Mouse (Mus musculus): ENCODE measurements around the gene Phf21b. TPM values are rescaled to one million over a fixed set of nuclear protein-coding genes. Genes with fewer than 3 reads are reported as not detected.
A peak's percentile ranks its signal among the peaks of the same experiment; 100 is the strongest.

Phf21b gene
- polyA plus RNA-seq, 1 experiment: 3.0 TPM

GRCm38 (mm10) chr15:84861911-84862310 is 6.1 kb upstream of the Phf21b start:
- H3K27ac ChIP-seq (ENCODE audit: control insufficient read depth, insufficient read depth, low read length): no peak overlapping the region
- H3K36me3 ChIP-seq (ENCODE audit: control insufficient read depth, insufficient read depth, low read length): no peaks in the 10 kb centered on the region
- H3K4me1 ChIP-seq (replicated peaks; ENCODE audit: control insufficient read depth, insufficient read depth, low read length): no peaks in the 10 kb centered on the region; the same call in 1 of the 2 replicates
- no peak for DNase-seq
- no peak overlapping the region for H3K4me3 ChIP-seq (ENCODE audit: control insufficient read depth, insufficient read depth, low read length)
- TF ChIP-seq POLR2A (IDR thresholded peaks at IDR 0.05; ENCODE audit: control insufficient read depth, extremely low read depth, insufficient read depth, low read length, poor library complexity): no peak
- TF ChIP-seq CTCF (IDR thresholded peaks at IDR 0.05; ENCODE audit: borderline replicate concordance, control insufficient read depth, extremely low read depth, insufficient read depth, low read length, poor library complexity): no peak
- no peaks in the 10 kb centered on the region; the same call in 1 of the 2 replicates for H3K27me3 ChIP-seq (ENCODE audit: control insufficient read depth, insufficient read depth, low read length)
- WGBS: 88% methylated on average over 8 of the region's 8 CpGs

DNA sequence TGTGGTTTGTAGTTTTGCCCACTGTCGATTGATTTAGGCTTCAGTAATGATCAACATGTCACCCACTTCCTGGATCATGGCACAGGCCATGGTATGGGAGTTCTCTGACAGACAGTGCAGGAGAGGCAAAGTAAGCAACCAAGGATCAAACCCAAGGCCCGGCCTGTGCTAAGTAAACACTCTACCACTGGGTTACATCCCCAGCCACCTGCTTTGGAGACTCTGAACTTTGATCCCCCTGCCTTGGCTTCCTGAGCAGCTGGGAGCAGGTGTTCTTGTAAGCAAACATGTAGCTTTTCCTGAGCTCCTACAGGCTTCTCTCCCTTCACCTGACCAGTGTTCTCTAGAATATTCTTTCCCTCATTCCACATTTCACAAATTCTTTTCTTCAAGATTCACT is 1.8 kb upstream of the Phf21b start:
- Histone ChIP-seq H3K4me1 (replicated peaks; ENCODE audit: control insufficient read depth, insufficient read depth, low read length) (peaks cover 21% of the 10 kb centered on the region), H3K36me3 (ENCODE audit: control insufficient read depth, insufficient read depth, low read length) (no peaks in the 10 kb centered on the region), H3K27ac (ENCODE audit: control insufficient read depth, insufficient read depth, low read length) (no peak overlapping the region), H3K27me3 (ENCODE audit: control insufficient read depth, insufficient read depth, low read length) (peaks cover 28% of the 10 kb centered on the region), H3K4me3 (ENCODE audit: control insufficient read depth, insufficient read depth, low read length) (no peak overlapping the region)
- DNase-seq: no peak
- 82% methylated on average over 2 of the region's 2 CpGs for WGBS
- TF ChIP-seq POLR2A (IDR thresholded peaks at IDR 0.05; ENCODE audit: control insufficient read depth, extremely low read depth, insufficient read depth, low read length, poor library complexity) (no peak), CTCF (IDR thresholded peaks at IDR 0.05; ENCODE audit: borderline replicate concordance, control insufficient read depth, extremely low read depth, insufficient read depth, low read length, poor library complexity) (no peak)

DNA sequence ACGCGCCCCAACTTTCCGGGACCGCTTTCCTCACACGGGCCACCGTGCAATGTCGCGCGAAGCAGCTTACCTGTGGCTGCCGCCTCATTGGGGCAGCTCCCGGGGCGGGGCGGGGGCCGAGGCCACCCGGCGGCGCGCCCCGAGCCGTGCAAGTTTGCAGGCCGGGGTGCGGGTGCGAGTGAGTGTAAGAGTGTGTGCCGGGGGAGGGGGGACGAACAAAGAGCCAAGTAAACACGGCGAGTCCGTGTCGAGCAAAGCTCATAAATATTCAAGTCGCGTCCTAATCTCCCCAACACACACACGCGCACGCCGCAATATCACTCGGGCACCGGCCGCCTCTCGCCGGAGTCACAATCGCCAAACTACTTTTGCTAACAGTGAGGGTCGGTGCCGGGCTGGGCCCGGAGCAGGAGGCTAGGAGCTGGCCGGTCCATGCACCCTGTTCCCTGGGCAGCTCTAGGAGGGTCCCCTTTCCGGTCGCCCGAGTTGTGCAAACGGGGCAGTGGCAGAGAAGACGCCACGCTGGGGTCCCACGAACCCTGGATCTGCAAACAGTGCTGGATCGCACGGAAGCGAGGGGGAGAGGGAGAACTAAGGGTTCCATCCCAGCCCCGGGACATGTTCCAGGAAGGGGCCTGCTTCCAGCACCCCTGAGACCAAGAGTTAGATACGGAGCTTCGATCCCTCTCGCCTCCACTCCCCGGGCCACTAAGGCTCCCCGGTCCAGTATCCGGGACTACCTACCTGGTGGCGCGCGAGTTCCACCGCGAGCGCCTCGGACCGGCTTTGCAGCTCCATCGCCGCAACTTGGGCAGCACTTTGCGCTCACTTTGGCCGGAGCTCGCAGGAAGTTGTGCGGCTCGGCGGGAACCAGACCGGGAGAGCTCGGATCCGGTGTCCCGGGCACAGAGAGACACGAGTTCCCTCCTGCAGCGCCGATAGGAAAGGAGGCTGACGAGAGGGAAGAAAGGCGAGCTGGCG is 638 bp downstream of the Phf21b start:
- H3K27me3 ChIP-seq (ENCODE audit: control insufficient read depth, insufficient read depth, low read length): peaks cover 32% of the 10 kb centered on the region
- H3K36me3 ChIP-seq (ENCODE audit: control insufficient read depth, insufficient read depth, low read length): no peaks in the 10 kb centered on the region
- H3K4me1 ChIP-seq (replicated peaks; ENCODE audit: control insufficient read depth, insufficient read depth, low read length): peaks cover 21% of the 10 kb centered on the region
- under 1% methylated on average over 86 of the region's 88 CpGs for WGBS
- DNase-seq: peak; percentile 17
- no peak for TF ChIP-seq CTCF (IDR thresholded peaks at IDR 0.05; ENCODE audit: borderline replicate concordance, control insufficient read depth, extremely low read depth, insufficient read depth, low read length, poor library complexity)
- TF ChIP-seq POLR2A (IDR thresholded peaks at IDR 0.05; ENCODE audit: control insufficient read depth, extremely low read depth, insufficient read depth, low read length, poor library complexity): no peak
- H3K27ac ChIP-seq (ENCODE audit: control insufficient read depth, insufficient read depth, low read length): no peak overlapping the region
- peak overlapping the region; percentile 44 for H3K4me3 ChIP-seq (ENCODE audit: control insufficient read depth, insufficient read depth, low read length)

GRCm38 (mm10) chr15:84854171-84854811 is 1.6 kb downstream of the Phf21b start:
- 2% methylated on average over 49 of the region's 49 CpGs for WGBS
- H3K36me3 ChIP-seq (ENCODE audit: control insufficient read depth, insufficient read depth, low read length): no peaks in the 10 kb centered on the region
- H3K27ac ChIP-seq (ENCODE audit: control insufficient read depth, insufficient read depth, low read length): no peak overlapping the region
- DNase-seq: peak; percentile 6
- peaks cover 21% of the 10 kb centered on the region for H3K4me1 ChIP-seq (replicated peaks; ENCODE audit: control insufficient read depth, insufficient read depth, low read length)
- H3K4me3 ChIP-seq (ENCODE audit: control insufficient read depth, insufficient read depth, low read length): no peak overlapping the region
- no peak for TF ChIP-seq POLR2A (IDR thresholded peaks at IDR 0.05; ENCODE audit: control insufficient read depth, extremely low read depth, insufficient read depth, low read length, poor library complexity)
- TF ChIP-seq CTCF (IDR thresholded peaks at IDR 0.05; ENCODE audit: borderline replicate concordance, control insufficient read depth, extremely low read depth, insufficient read depth, low read length, poor library complexity): no peak
- peaks cover 32% of the 10 kb centered on the region for H3K27me3 ChIP-seq (ENCODE audit: control insufficient read depth, insufficient read depth, low read length)

- no peak for TF ChIP-seq CTCF (IDR thresholded peaks at IDR 0.05; ENCODE audit: borderline replicate concordance, control insufficient read depth, extremely low read depth, insufficient read depth, low read length, poor library complexity)
- no peak for TF ChIP-seq POLR2A (IDR thresholded peaks at IDR 0.05; ENCODE audit: control insufficient read depth, extremely low read depth, insufficient read depth, low read length, poor library complexity)
- WGBS: 2% methylated on average over 72 of the region's 84 CpGs
- peak; percentile 15 for DNase-seq
- Histone ChIP-seq H3K27ac (ENCODE audit: control insufficient read depth, insufficient read depth, low read length) (no peak overlapping the region), H3K4me3 (ENCODE audit: control insufficient read depth, insufficient read depth, low read length) (peak overlapping the region; percentile 15; the same call in 1 of the 2 replicates), H3K36me3 (ENCODE audit: control insufficient read depth, insufficient read depth, low read length) (no peaks in the 10 kb centered on the region), H3K27me3 (ENCODE audit: control insufficient read depth, insufficient read depth, low read length) (peaks cover 32% of the 10 kb centered on the region), H3K4me1 (replicated peaks; ENCODE audit: control insufficient read depth, insufficient read depth, low read length) (peaks cover 21% of the 10 kb centered on the region)
Observed at GRCm38 (mm10) chr15:84853261-84854137, 2.4 kb downstream of the Phf21b start.
